Mouse (Mus musculus): ENCODE results near the gene Zfp366. TPM values are rescaled to one million over a fixed set of nuclear protein-coding genes. Genes with fewer than 3 reads are reported as not detected.
"Not testable (repeated sequence)": the region's sequence is repeated elsewhere in the genome, so short reads cannot be mapped to it uniquely, and the experiment has no call there.

Gene Zfp366
- 10 to 100 TPM; 13.4 to 16.9 TPM for total RNA-seq (2021)

GRCm38 (mm10) chr13:99184155-99184886 is at the start of gene Zfp366:
Gene Zfp366, plus strand, starts transcription at chr13:99184823.
- DNase-seq = peak in 1 of 2 experiments; percentile 33
- intact Hi-C loops (cut with DNase I) = loop anchor here (5.0 kb wide), 1 partner anchor 57 kb away; no protein-coding TSS in a partner anchor

- DNase-seq = no peak
- intact Hi-C loops (cut with DNase I) = no loop called here
These were observed 46.0 kb upstream of the Zfp366 start for GRCm38 (mm10) chr13:99138351-99139255.

DNA sequence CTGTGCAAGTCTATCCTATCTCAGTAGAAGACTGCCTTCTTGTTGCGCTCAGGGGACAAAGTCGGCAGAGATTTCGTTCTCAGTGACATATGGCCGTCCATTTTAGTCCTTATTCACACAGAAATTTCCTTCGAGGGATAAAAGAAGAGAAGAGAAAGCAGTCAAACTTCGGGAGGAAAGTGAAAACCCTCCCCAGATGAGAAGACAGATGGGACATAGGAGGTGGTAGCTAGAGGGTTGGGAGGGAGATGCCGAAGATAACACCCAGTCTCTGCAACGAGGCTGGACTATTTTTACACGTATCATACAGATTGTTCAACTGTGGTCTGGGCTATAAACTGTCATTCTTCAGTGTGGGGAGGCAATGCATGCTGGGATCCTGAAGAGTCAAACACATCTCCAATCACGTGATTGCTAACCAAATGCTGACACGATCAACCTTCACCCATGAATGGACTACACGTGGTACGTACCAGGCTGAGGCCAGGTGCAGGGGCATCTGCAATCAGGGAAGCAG is 38.2 kb upstream of the Zfp366 start:
- DNase-seq = no peak
- intact Hi-C loops (cut with DNase I) = no loop called here

- no peak for DNase-seq
- intact Hi-C loops (cut with DNase I) = no loop called here
These were observed 36.9 kb upstream of the Zfp366 start for GRCm38 (mm10) chr13:99147645-99148111.

DNA sequence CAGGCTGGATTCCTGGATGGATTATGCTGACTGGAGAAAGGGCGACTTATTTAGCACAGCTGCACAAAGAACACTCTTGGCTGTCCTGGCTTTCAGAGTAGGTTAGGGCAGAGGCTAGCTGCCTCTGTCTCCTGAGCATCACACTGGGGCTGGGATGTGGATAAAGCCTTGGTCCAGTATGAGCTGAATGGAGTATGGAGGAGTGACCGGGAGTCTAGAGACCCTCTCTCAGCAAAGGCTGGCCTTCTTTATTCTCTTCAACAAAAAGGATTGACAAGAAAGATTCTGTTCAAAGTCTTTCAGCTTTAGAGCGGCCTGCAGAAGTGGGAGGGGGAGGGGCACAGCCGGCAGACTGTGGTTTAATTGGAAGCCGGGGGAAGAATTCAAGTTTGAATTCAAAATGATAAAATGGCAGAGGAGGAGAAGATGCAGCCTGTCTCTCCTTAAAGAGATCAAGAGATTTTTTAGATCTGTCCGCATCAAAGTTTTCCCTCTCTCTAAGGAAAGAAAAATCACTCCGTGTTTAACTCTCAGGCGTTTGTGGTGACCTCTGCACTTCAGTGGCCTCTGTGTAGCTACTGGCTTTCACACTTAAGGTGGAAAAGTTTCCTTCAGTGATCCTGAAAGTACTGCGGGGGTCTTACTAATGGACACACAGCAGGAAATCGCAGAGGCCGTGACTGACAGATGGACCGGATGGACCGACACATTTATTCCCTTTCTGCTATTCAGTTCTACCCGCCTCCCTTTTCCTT is 34.9 kb upstream of the Zfp366 start:
- intact Hi-C loops (cut with DNase I) = no loop called here
- DNase-seq = no peak

- no peak for DNase-seq
- intact Hi-C loops (cut with DNase I) = no loop called here
These were observed 34.0 kb upstream of the Zfp366 start for GRCm38 (mm10) chr13:99150626-99151025.

DNA sequence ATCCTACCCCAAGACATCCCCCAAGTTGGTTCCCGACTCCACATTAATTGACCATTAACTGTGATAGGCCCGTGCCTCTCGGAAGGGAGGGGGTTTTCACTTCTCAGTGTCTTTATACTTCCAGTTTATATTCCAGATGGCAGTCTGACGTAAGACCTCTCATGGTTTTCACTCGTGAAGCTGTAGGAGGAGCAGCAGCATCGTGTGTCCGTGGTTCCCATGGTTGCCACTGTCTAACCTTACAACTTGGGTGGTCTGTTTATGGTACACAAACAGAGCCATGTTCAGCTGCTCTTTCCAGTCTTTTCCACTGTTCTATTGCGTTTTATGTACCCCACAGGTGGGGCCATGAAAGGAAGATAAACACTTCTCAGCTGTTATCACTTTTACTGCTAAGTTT is 33.5 kb upstream of the Zfp366 start:
- DNase-seq = no peak
- intact Hi-C loops (cut with DNase I) = no loop called here

DNA sequence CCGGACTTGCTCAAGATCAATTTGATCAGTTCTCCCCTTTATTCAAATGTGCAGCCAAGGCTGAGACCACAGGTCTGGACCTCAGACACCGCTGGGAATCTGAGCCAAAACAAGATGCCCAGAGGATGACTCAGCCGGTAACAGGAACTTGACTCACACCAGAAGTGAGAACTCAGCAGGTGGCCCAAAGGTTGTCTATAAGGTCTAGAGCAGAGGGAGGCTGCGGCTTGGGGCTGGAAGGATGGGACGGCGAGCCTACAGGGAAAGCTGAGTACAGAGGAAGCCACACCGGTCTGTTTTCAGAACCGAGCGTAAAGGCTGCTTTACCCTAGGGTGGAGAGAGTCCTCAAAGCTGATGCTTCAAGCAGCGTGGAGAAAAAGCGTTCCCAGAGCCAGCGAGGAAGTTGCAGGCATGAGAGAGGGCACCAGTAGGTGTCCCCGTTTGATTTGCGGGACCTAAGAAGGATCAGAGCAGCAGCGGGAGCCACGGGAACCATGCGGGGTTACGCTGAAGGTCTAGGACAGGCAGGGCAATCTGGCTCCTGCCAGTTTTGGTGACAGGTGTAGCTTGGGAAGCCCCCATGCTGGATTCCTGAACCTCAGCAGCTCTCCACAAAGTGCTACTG is 32.2 kb upstream of the Zfp366 start:
- intact Hi-C loops (cut with DNase I) = no loop called here
- no peak for DNase-seq

DNA sequence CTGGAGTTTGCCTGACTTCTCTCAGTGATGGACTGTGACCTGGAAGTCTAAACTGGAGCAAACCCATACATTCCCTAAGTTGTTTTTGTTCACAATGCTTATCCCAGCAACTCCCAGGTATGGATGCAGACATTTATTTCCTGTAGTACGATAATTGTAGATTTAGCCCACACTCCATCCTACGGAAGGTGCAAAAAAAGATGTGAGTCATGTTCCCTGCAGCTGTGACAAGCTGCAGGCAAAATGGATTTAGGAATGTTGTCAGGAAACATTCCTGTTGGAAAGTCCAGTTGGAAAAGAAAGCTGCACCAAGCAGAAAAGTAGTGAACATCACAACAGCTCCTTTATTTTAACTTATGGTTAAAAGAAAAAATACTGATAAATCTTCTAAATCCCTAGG is 26.9 kb upstream of the Zfp366 start:
- DNase-seq = no peak
- intact Hi-C loops (cut with DNase I) = no loop called here

GRCm38 (mm10) chr13:99158773-99159172 is 25.9 kb upstream of the Zfp366 start:
- no peak for DNase-seq

DNA sequence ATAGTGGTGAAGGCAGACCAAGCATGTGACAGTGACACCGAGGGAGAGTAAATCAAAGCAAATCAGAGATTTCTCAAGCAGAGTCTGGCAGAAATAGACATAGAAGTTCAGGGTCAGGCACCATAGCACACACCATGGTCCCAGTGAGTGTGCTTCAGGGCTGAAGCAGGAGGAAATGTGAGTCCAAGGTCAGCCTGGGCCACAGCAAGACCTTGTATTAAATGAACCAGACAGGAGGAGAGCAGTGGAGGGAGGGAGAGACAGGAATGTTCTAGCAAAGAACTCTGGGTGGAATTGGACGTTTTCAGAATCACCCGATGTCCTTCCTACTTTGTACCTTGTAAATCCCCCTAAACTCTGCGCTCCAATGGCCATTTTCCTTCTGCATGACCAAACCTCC is 21.6 kb upstream of the Zfp366 start:
- intact Hi-C loops (cut with DNase I) = no loop called here
- no peak for DNase-seq

More at GRCm38 (mm10) chr13:99158773-99159172, 25.9 kb upstream of the Zfp366 start:
- intact Hi-C loops (cut with DNase I) = no loop called here

- intact Hi-C loops (cut with DNase I) = no loop called here
- peak in 1 of 2 experiments; percentile 30 for DNase-seq
These were observed 20.9 kb upstream of the Zfp366 start for GRCm38 (mm10) chr13:99163521-99164359.

DNA sequence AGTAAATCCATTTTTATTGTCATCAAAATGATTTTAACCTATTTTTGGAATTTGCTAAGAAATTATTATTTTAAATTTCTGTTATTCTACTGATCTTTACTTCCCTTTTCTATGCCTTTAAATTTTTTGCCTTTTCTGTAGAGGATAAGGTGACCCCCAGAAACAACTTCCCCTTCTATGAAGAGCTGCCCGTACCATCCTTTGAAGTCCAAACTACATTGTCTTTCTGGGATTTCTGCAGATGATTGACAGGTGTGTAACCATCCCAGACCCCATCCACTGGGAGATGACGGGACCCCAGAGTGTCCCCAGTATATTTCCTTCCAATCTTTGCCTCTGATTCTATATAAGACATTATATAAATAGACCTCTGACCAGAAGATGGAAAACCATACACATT is 20.3 kb upstream of the Zfp366 start:
- intact Hi-C loops (cut with DNase I) = no loop called here
- no peak for DNase-seq

DNA sequence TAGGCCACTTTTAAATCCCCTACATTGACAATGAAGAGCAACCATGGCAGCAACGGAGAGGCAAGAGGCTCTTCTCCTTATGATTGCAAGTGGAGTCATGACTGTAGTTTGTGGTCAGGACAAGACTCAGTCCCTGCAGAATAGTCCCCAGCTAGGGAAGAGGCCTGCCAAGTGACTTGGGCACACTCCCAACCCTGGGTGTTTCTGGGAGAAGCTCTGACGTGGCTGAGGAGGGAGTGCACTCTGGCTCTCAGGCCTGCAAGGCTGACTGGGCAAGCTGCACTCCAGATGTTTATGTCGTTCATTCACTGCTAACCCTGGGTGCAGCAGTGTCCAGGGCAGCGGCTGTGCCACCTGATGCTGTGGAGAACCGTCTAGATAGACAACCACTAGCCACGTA is 15.2 kb upstream of the Zfp366 start:
- peak; percentile 87 to 92 for DNase-seq
- intact Hi-C loops (cut with DNase I) = no loop called here

GRCm38 (mm10) chr13:99170337-99170736 is 14.3 kb upstream of the Zfp366 start:
- DNase-seq = peak in 1 of 2 experiments; percentile 55
- intact Hi-C loops (cut with DNase I) = loop anchor here (1.0 kb wide), 1 partner anchor 174 kb away; the partner anchor contains the start of genes Mrps27 and Ptcd2

- no peak for DNase-seq
- intact Hi-C loops (cut with DNase I) = loop anchor here (2.0 kb wide), 1 partner anchor 65 kb away; no protein-coding TSS in a partner anchor
These were observed 10.8 kb upstream of the Zfp366 start for GRCm38 (mm10) chr13:99173849-99174248.

- intact Hi-C loops (cut with DNase I) = loop anchor here (5.0 kb wide), 1 partner anchor 56 kb away; no protein-coding TSS in a partner anchor
- DNase-seq = not testable (repeated sequence)
These were observed 1.8 kb upstream of the Zfp366 start for GRCm38 (mm10) chr13:99182828-99183227.

DNA sequence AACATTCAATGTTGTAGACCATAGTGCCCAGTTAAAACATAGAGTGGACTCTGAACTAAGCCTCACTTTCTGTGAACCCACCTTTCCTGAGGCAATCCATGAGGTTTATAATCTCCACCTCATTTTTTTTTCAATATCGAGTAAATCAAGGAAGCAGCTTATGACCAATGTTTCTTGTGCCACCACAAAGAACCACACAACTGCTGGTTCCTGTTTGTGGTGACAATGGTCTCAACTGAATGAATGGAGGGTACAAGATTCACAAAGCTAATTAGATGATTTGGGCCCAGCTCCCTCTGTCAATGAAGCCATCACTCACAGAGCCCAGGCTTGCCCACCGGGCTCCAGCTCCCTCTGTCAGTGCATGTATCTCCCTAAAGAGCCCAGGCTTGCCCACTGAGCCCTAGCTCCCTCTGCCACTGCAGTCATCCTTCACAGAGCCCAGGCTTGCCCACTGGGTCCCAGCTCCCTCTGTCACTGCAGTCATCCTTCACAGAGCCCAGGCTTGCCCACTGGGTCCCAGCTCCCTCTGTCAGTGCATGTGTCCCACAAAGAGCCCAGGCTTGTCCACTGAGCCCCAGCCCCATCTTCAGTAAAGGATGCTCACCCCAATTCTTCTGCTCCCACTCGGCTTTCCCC is 1.2 kb upstream of the Zfp366 start:
- no peak for DNase-seq
- intact Hi-C loops (cut with DNase I) = loop anchor here (5.0 kb wide), 1 partner anchor 56 kb away; no protein-coding TSS in a partner anchor
